Mouse (Mus musculus): ENCODE results near the gene Gper1.

The Gper1 gene

GRCm38 (mm10) chr5:139445258-139445657, 22.3 kb downstream of the Gper1 start:
- DNase-seq (ENCODE audit: low spot score), result no peak

DNA sequence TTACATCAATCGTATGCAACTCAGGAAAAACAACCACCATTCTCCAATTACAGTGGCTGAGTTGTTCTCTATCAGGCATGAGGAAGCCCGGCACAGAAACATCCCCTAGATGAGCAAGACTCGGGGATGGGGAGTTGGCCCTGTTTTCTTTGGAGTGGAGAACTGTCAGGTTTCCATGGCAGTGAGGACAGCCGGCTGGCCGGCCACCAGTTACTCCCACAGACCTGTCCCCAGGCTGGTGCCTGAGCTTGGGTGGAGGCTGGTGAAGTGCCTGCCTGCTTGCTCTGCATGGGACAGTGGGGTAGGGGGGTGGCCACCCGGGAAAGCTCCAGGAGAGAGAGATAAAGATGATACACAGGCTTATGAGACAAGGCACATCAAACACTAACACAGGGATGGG, 25.1 kb downstream of the Gper1 start:
- no peak for DNase-seq (ENCODE audit: low spot score)

GRCm38 (mm10) chr5:139449161-139449791, 26.3 kb downstream of the Gper1 start:
- DNase-seq (ENCODE audit: low spot score), result no peak

DNA sequence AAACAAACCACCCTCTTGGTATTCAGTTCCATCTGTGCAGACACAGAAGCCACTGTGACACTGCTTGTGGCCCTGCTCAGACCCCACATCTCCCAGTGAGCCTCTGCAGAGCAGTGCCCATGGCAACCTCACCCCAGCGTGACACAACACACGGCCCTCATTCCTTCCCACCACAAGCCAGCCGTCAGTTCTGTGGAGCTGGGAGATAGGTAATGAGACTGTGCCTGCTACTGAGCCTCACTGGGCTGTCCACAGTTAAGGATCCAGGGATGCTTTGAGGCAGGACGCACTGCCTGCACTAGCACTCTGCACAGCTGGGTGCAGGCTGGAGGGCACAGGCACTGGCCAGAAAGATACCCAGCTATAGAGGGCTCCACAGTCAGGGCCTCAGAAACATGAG, 27.0 kb downstream of the Gper1 start:
- no peak for DNase-seq (ENCODE audit: low spot score)

DNA sequence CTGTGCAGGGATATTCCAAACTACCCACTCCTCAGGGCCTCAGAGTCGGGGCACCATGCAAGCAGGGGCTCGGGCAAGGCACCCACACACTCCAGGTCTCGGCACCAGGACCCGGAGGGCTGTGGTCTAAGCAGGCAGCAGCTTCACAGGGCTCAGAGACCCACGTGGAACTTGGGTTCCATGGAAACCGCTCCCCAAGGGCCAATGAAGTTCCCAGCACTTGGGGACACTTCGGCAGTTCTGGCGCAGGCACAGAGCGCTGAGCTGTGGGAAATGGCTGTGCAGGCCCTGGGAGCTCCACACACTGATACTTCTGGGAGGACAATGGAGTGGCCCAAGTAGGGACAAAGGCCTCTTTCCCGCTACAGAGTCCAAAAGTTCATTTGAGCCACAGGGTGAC, 30.1 kb downstream of the Gper1 start:
- DNase-seq (ENCODE audit: low spot score), result no peak

- DNase-seq (ENCODE audit: low spot score), result no peak
These were observed 32.2 kb downstream of the Gper1 start for GRCm38 (mm10) chr5:139455166-139455565.

DNA sequence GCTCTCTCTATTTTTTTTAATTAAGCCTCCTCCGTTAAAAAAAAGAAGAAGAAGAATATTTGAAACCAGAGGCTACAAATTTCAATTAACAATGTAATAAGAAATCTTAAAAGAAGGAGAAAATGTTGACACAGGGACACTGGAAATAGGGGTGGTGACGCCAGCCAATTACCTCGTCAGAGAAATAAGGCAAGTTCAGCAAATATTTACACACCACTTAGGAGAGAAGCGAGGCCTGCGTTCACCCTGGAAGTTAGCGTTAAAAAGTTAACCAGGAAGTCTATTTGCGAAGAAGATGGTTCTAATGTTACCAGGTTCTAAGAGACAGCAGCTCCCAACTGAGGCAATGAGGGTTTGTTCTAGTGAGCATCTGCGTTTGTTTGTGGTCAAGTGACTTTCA, 34.3 kb downstream of the Gper1 start:
- DNase-seq (ENCODE audit: low spot score), result no peak

DNA sequence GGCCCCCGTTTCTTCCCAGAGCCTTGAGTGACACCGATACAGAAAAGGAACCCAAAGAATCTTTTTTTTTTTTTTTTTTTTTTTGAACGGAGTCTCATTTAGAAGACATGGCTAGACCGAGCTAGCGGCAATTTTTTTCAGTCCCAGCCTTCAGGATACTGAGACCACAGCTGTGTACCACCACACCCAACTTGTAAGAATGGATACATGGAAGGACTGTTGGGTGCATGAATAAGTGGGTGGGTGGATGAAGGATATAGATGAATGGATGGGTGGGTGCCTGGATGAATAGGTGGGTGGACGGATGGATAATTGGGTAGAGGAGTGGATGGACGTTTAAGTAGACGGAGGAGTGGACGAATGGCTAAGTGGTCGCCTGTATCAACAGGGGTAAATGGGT, 37.0 kb downstream of the Gper1 start:
- no peak for DNase-seq (ENCODE audit: low spot score)

GRCm38 (mm10) chr5:139460384-139461067, 37.6 kb downstream of the Gper1 start, which contains the start of gene 3110082I17Rik:
Gene 3110082I17Rik, minus strand, starts transcription at chr5:139460527.
- DNase-seq (ENCODE audit: low spot score), result peak; percentile 89

DNA sequence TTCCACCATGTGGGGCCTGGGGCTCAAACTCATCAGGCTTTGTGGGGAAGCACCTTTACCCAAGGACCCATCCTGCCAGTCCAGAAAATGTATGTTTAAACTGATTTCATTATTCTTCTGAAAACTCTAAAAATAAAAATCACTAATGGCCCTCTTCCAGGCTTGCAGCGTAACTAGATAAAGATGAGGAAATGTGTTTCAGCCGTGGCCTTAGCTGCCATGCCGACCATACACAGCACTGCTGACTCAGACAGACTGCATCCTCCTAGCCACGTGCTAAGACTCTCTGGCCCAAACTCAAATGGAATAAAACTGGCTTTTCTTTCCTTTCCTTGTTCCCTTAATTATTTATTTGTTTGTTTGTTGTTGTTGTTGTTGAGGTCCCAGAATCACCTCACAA, 41.9 kb downstream of the Gper1 start:
- no peak for DNase-seq (ENCODE audit: low spot score)

GRCm38 (mm10) chr5:139466373-139466772, 43.4 kb downstream of the Gper1 start:
- DNase-seq (ENCODE audit: low spot score), result no peak

DNA sequence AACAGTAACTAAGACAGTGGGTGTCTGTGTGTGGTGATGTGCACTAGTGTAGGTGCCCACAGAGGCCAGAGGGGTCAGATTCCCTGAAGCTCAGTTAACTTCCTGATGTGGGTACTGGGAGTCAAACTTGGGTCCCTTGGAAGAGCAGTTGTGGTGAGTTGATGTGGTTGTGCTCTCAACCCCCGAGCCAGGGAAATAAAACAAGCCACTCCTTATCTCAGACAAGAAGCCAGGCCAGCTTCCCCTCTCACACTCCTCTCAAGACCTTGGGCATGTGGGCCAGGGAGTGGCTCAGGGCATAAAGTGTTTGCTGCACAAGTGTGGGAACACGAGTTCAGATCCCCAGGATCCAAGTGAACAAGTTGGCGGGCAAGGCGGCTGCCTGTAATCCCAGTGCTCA, 43.9 kb downstream of the Gper1 start:
- no peak for DNase-seq (ENCODE audit: low spot score)

DNA sequence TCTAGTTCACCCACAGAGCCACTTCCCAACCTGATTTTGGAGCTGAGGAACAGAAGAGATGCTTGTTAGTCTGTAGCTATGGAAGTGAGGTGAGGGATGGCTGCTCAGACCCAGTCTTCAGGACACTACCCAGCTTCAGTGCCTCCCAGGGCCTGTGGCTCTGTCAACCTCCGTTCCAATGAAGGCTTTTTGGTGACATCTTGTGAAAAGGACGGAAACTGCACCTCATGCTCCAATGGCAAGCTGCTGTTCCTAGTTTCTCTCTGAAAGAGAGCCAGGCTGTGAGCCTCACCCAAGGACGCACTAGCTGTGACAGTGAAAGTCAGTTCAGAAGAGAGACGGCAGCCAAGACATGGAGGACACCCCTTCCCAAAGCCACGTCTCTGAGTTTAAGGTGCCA, 45.0 kb downstream of the Gper1 start:
- no peak for DNase-seq (ENCODE audit: low spot score)

DNA sequence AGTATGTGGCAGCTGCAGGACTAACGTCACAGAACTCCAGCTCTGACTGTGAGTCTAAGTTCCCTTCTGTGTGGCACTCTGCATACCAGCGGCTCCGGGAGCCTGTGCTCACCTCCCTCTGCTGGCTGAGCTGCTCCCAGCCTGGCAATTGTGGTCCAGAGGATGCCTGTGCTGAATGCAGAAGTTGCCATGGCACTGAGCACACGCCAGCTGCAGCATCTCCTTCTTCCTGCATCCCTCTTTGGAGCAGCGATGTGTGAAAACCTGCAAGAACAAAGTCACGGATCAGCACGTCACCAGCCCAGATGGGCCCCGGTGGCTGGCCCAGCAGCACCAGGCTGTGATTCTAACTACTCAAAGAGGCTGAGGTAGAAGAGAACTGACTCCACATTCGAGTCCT, 51.8 kb downstream of the Gper1 start:
- DNase-seq (ENCODE audit: low spot score), result no peak
